Mouse (Mus musculus): ENCODE data around the gene Ascl5.
A peak's percentile ranks its signal among the peaks of the same experiment; 100 is the strongest.

Gene Ascl5

DNA sequence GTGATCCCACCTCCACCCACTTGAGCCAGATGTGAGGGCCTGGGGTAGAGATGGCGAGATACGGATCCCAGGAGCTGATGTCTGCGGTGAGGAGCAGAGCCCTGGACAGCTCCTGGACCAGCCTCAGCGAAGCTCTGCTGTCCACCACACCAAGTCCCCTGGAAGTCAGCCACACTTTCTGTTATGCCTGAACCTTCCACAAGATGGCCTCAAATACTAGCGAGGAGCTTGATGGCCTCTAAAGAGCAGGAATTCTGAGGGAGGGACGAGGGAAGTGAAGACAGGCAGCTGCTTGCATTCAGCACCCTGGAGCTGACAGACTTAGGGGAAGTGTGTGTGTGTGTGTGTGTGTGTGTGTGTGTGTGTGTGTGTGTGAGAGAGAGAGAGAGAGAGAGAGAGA is 861 bp downstream of the Ascl5 start:
- peak; percentile 79 for DNase-seq

GRCm38 (mm10) chr1:136052547-136052946 is 1.9 kb downstream of the Ascl5 start, which contains the start of gene Cacna1s:
Gene Cacna1s (plus strand): TSS chr1:136052750.
- no peak for DNase-seq

DNA sequence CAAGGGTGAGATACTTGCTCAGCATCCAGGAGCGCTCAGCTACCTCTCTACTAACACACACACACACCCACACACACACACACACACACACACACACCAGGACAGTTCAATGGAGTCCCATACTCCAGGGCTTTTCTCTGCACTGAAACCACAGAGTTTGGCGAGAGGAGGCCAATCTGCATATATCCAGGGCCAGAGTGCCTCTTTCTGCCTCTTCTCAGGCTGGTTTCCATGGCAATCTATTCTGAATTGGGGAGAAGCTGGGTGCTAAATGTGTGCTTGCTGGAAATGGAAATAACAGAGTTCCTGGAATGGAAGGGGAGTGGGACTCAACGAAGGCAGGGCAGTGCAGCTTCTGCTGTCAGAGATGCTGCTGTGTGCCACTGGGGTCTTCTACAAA is 5.2 kb downstream of the Ascl5 start:
- DNase-seq, result no peak

- no peak for DNase-seq
Measured at GRCm38 (mm10) chr1:136058594-136058993, 8.0 kb downstream of the Ascl5 start.

- peak; percentile 74 for DNase-seq
Measured at GRCm38 (mm10) chr1:136061041-136061789, 10.6 kb downstream of the Ascl5 start.

- DNase-seq, result no peak
Measured at GRCm38 (mm10) chr1:136061790-136062141, 11.2 kb downstream of the Ascl5 start.

DNA sequence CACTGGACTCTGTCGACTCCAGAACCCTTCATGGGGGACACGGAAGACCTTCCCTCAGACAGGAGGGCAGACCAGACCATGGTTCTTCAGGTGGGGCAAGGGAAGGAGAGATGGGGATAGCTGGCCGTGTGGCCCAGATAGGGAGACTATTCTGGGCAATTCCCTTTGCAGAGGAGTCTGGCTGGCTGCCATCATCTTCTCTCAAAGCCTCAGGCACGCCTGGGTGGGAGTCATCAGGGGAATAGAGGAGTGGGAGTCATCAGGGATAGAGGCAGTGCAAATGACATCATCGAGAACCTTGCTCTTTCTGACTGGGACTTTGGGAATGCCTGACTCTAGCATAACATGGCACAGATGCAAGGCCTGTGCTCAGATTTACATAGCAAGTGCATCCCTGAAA is 13.4 kb downstream of the Ascl5 start:
- no peak for DNase-seq

DNA sequence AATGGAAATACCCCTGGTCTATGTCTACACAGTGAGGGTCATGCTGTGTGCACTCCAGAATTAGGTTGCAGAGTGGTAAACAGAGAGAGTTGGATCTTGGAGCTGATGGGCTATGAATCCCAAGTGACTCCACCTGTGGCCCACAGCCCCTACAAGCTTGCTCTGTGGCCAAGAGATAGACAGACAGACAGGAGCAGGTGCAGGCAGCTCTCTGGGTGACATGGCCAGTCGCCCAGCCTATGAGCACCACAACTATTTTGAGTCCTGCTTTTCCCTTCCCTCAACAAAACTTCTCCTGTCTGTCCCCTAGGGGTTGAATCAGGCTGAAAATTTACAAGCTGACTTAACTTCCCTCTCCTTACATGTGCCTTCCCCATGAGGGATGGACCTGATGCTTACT is 16.0 kb downstream of the Ascl5 start:
- DNase-seq, result no peak

GRCm38 (mm10) chr1:136067579-136067978 is 17.0 kb downstream of the Ascl5 start:
- DNase-seq, result no peak

DNA sequence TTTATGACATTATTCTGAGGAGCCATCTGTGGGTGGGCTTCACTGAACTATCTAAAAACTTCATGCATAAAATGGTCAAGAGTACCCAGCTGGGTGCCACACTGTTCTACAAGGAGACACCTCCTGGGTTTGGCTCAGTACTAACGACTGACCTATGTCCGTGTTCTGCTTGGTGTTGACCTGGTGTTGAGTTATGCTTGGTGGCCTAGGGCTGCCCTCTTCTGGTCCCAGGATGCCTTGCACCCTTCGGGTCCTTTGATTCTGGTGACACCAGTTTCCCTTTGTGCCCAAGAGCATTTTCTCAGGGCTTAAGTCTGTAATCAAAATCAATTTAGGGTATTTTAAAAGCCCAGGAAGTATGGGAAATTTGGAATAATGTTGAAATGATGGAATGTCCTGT is 25.5 kb downstream of the Ascl5 start:
- DNase-seq, result peak; percentile 27

DNA sequence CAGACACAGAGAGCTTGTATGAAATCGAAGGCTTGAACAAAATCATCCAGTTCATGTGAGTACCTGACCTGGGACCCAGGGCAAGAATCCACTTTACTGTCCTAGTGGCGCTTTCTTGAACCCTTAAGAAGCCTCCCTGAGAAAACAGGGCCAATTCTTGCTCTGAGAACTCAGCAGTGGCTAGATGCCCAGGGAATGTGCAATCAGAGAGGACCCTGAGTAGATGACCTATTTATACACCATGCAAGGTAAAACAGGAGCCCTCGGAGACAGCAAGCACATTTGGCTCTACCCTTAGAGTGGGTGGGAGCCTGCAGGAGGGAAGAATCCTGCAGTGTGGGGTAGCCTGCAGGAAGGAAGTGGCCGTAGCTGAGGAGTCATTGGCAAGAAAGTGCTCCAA is 27.1 kb downstream of the Ascl5 start:
- DNase-seq, result no peak

DNA sequence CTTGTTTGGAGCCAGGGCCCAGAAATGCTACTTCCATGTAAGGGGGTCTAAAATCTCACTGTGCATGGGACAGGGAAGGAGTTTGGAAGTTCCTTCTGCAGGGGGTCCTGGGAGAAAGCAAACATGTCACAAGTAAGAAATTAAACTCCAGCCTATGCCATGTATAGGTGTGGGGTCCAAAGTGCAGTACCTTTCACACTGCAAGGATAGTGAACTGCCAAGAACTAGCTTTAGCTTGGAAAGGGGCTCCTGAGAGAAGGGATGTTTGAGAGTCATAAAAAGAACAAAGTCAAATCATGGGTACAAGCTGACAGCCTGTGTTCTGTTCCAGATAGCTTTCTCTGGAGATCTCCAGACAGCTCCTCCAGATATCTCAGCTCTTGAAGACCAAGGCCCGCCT is 30.6 kb downstream of the Ascl5 start:
- no peak for DNase-seq

DNA sequence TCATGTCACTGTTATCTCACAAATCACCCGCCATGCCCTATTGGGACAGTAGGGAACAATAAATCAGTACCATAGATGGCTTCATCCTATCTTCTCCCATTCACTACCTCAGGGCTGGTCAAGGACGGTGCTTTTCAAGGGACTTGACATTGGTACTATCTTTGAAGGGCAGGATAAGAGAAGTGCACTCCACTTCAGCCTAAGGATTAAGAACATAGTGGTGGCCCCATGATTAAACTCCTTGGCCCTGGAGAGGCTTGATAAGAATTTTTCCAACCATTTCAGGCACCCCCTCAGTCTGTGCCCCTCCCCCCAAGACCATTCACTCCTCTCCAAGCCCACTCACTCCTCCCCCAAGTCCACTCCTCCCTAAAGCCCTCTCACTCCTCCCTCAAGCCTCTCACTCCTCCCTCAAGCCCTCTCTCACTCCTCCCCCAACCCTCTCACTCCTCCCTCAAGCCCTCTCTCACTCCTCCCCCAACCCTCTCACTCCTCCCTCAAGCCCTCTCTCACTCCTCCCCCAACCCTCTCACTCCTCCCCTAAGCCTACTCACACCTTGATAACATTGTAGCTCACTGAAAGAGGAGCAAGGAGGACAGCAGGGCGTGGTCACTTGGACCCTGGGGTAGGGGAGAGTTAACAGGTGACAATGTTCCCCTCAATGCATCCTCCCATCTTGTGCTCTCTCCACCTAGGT is 35.5 kb downstream of the Ascl5 start:
- DNase-seq, result no peak

GRCm38 (mm10) chr1:136089368-136090165 is 39.0 kb downstream of the Ascl5 start:
- DNase-seq, result no peak

- DNase-seq, result no peak
Measured at GRCm38 (mm10) chr1:136093726-136094125, 43.1 kb downstream of the Ascl5 start.

- no peak for DNase-seq
Measured at GRCm38 (mm10) chr1:136094807-136095206, 44.2 kb downstream of the Ascl5 start.
